Mouse (Mus musculus) forebrain, embryonic 11.5 days (tissue): ENCODE data around the gene Clec4b2. TPM values are rescaled to one million over a fixed set of nuclear protein-coding genes. Genes with fewer than 3 reads are reported as not detected.
"Not testable (repeated sequence)": the region's sequence is repeated elsewhere in the genome, so short reads cannot be mapped to it uniquely, and the experiment has no call there.

Source experiments
- ATAC-seq: fragments of 200-750 bp; cut with Nextera tagmentation; replicated peaks from 2 replicates; pipeline ENCODE4 v1.8.0; 2017; ENCODE audit warnings: moderate TSS enrichment; ENCODE audit not compliant: low FRiP score
- DNase-seq: peaks from one replicate; pipeline ENCODE4 v3.0.0-alpha.2; 2017; ENCODE audit warnings: low spot score
- H3K27ac ChIP-seq: fragments of 300-500 bp; sonication (generic); 2 replicates; pipeline ENCODE4 v1.5.1; 2014; ENCODE audit warnings: low read depth, low read length
- H3K27me3 ChIP-seq: fragments of 300-500 bp; sonication (generic); 2 replicates; pipeline ENCODE4 v1.6.1; 2014; ENCODE audit warnings: mild to moderate bottlenecking, low read length, mixed read lengths; ENCODE audit not compliant: control insufficient read depth, insufficient read depth
- H3K36me3 ChIP-seq: fragments of 300-500 bp; sonication (generic); 2 replicates; pipeline ENCODE4 v1.6.1; 2014; ENCODE audit warnings: mild to moderate bottlenecking, low read length, moderate library complexity, mixed read lengths; ENCODE audit not compliant: control insufficient read depth, insufficient read depth
- H3K4me1 ChIP-seq: fragments of 300-500 bp; sonication (generic); replicated peaks from 2 replicates; pipeline ENCODE4 v1.6.1; 2014; ENCODE audit warnings: low read length, mixed read lengths; ENCODE audit not compliant: control insufficient read depth, insufficient read depth
- H3K4me2 ChIP-seq: fragments of 300-500 bp; sonication (generic); 2 replicates; pipeline ENCODE4 v1.6.1; 2014; ENCODE audit warnings: low read depth, mild to moderate bottlenecking, low read length, moderate library complexity, mixed read lengths; ENCODE audit not compliant: severe bottlenecking
- H3K4me3 ChIP-seq: fragments of 300-500 bp; sonication (generic); 2 replicates; pipeline ENCODE4 v1.5.1; 2014; ENCODE audit warnings: low read depth, low read length
- H3K9ac ChIP-seq: fragments of 300-500 bp; sonication (generic); 2 replicates; pipeline ENCODE4 v1.6.1; 2014; ENCODE audit warnings: low read length
- H3K9me3 ChIP-seq: fragments of 300-500 bp; sonication (generic); 2 replicates; pipeline ENCODE4 v1.6.1; 2016; ENCODE audit warnings: low read length, mixed read lengths; ENCODE audit not compliant: control insufficient read depth
- WGBS: fragments of 180-500 bp; shearing (Covaris S2); extraction: QIAGEN DNeasy Blood & Tissue Kit; methylation state at CpG from one replicate; pipeline ENCODE4 v1.1.7; 2014; 5-methylcytosine and 5-hydroxymethylcytosine counted together
- polyA plus RNA-seq: library from polyadenylated mRNA; unstranded; fragments of >200 nt; fragmentation: Nextera tagmentation; extraction: Ambion mirVana; gene quantifications from 2 replicates; pipeline ENCODE4 v1.2.1, GENCODE M21; 2014

Gene Clec4b2
- not detected in 2 replicates for polyA plus RNA-seq

- WGBS = 87% methylated on average over 4 of the region's 4 CpGs
- DNase-seq (no peak), ATAC-seq (no peak)
- no peaks in the 10 kb centered on the region for H3K9me3 ChIP-seq
- no peaks in the 10 kb centered on the region for H3K27me3 ChIP-seq
- no peak within 1 kb of the TSS for H3K9ac ChIP-seq
- H3K4me1 ChIP-seq = no peaks in the 10 kb centered on the region
- H3K36me3 ChIP-seq = no peaks in the 10 kb centered on the region
- H3K4me3 ChIP-seq = no peak within 1 kb of the TSS
- H3K27ac ChIP-seq = no peak within 1 kb of the TSS
- no peak within 1 kb of the TSS for H3K4me2 ChIP-seq
Observed at GRCm38 (mm10) chr6:123172593-123172992, at the start of gene Clec4b2. TSS of gene Clec4b2 (plus strand) at chr6:123172893.

DNA sequence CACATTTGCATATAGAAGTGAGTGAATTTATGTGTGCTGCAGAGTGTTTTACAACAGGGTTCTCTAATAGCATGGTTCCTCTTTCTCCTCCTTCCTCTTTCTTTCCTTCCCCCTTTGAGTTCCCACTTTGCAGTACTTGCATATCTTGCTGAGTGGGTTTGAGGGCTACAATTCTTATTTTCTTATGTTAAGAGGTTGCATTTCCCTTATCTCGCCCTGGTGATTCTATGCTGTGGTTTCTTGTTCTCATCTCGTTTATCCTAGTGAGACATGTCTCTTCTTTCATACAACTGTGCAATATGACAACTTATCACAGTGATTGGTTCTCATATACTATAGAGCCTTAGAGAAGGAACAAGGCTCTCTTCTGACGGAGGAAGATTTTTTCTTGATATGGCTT lies 49.5 kb upstream of the Clec4b2 start:
- DNase-seq (no peak), ATAC-seq (no peak)
- Histone ChIP-seq H3K9ac (no peak overlapping the region), H3K9me3 (no peaks in the 10 kb centered on the region; the same call in 1 of the 2 replicates), H3K27me3 (no peaks in the 10 kb centered on the region), H3K27ac (no peak overlapping the region), H3K36me3 (no peaks in the 10 kb centered on the region), H3K4me1 (no peaks in the 10 kb centered on the region), H3K4me2 (no peak overlapping the region), H3K4me3 (no peak overlapping the region)
- WGBS = 75% methylated on average over 3 of the region's 3 CpGs

- ATAC-seq (no peak), DNase-seq (no peak)
- no peaks in the 10 kb centered on the region for H3K4me1 ChIP-seq
- H3K27me3 ChIP-seq = no peaks in the 10 kb centered on the region
- no peak overlapping the region for H3K27ac ChIP-seq
- H3K9ac ChIP-seq = no peak overlapping the region
- no peaks in the 10 kb centered on the region; the same call in 1 of the 2 replicates for H3K9me3 ChIP-seq
- 60% methylated on average over 1 of the region's 1 CpGs for WGBS
- H3K4me3 ChIP-seq = no peak overlapping the region
- no peaks in the 10 kb centered on the region for H3K36me3 ChIP-seq
- no peak overlapping the region for H3K4me2 ChIP-seq
Observed at GRCm38 (mm10) chr6:123127173-123127572, 45.5 kb upstream of the Clec4b2 start.

GRCm38 (mm10) chr6:123137766-123138526 lies 34.7 kb upstream of the Clec4b2 start:
- not testable (repeated sequence) for ATAC-seq, H3K4me3 ChIP-seq, H3K4me1 ChIP-seq, H3K9ac ChIP-seq, DNase-seq, H3K9me3 ChIP-seq, H3K27ac ChIP-seq, H3K27me3 ChIP-seq, H3K36me3 ChIP-seq, H3K4me2 ChIP-seq
- 75% methylated on average over 29 of the region's 29 CpGs for WGBS

GRCm38 (mm10) chr6:123170106-123170505 lies 2.6 kb upstream of the Clec4b2 start:
- Histone ChIP-seq H3K27me3 (no peaks in the 10 kb centered on the region), H3K4me3 (no peak overlapping the region), H3K27ac (no peak overlapping the region), H3K9me3 (no peaks in the 10 kb centered on the region), H3K36me3 (no peaks in the 10 kb centered on the region), H3K4me2 (no peak overlapping the region), H3K4me1 (no peaks in the 10 kb centered on the region), H3K9ac (no peak overlapping the region)
- no peak for DNase-seq
- WGBS = 72% methylated on average over 1 of the region's 1 CpGs
- no peak for ATAC-seq

- no peaks in the 10 kb centered on the region for H3K4me1 ChIP-seq
- DNase-seq (no peak), ATAC-seq (no peak)
- H3K4me3 ChIP-seq = no peak overlapping the region
- H3K4me2 ChIP-seq = no peak overlapping the region
- no peaks in the 10 kb centered on the region for H3K9me3 ChIP-seq
- no peak overlapping the region for H3K27ac ChIP-seq
- H3K27me3 ChIP-seq = no peaks in the 10 kb centered on the region
- H3K36me3 ChIP-seq = no peaks in the 10 kb centered on the region
- no peak overlapping the region for H3K9ac ChIP-seq
Observed at GRCm38 (mm10) chr6:123171040-123171439, 1.7 kb upstream of the Clec4b2 start.

DNA sequence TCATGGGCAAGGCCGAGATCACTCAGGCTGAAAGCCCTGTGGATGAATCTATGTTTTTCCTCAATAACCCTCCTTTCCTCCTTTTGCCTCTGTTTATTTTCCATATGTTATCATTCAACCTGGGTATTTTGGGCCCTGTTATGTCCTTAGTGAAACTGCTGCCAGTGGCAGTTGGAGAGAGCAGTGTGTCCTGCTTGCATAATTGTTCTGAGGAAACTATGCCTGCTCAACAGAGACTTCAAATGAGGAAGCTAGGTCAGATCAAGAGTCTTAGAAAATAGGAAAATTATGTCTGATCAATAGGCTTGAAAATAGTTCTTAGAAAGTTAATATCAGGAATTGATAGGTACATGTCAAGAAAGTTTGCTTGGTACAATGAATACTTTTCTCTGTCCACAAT lies 2.9 kb downstream of the Clec4b2 start:
- Histone ChIP-seq H3K27ac (no peak overlapping the region), H3K4me2 (no peak overlapping the region), H3K9ac (no peak overlapping the region), H3K9me3 (no peaks in the 10 kb centered on the region), H3K4me3 (no peak overlapping the region), H3K36me3 (no peaks in the 10 kb centered on the region), H3K27me3 (no peaks in the 10 kb centered on the region), H3K4me1 (no peaks in the 10 kb centered on the region)
- WGBS = 90% methylated on average over 1 of the region's 1 CpGs
- ATAC-seq = no peak
- DNase-seq = no peak

DNA sequence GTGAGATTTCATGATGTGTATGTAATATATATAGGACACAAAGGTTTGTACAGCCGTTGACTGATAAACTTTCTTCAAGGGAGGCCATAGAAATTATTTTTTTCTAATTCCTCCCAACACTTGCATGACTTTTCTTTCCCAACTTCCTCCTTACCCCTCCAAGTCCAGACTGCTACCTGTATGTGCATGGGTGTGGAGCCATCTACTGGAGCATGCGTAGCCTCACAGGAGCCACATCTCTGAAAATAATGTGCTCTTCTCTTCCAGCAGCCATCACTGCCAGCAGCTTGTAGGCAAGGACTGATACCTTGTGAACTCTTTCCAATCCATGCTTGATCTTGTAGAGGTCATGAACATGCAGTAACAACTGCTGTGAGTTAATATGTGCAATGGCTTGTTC lies 12.2 kb downstream of the Clec4b2 start:
- DNase-seq, H3K9ac ChIP-seq, H3K27ac ChIP-seq, H3K27me3 ChIP-seq, H3K4me1 ChIP-seq, H3K9me3 ChIP-seq, H3K36me3 ChIP-seq, H3K4me3 ChIP-seq, H3K4me2 ChIP-seq, ATAC-seq: not testable (repeated sequence)
- 73% methylated on average over 2 of the region's 2 CpGs for WGBS
